Mouse (Mus musculus) central nervous system, embryonic 18 days (tissue): ENCODE results near the gene Selenoi. TPM values are rescaled to one million over a fixed set of nuclear protein-coding genes. Genes with fewer than 3 reads are reported as not detected.

Source experiments
- polyA plus RNA-seq: library from polyadenylated mRNA; depleted of rRNA; stranded (reverse); fragments of >200 nt; gene quantifications from 2 replicates; pipeline ENCODE4 v1.2.3, GENCODE M21; 2012; rRNA removed

Selenoi gene
- polyA plus RNA-seq = 48.1 and 49.8 TPM in 2 replicates

DNA sequence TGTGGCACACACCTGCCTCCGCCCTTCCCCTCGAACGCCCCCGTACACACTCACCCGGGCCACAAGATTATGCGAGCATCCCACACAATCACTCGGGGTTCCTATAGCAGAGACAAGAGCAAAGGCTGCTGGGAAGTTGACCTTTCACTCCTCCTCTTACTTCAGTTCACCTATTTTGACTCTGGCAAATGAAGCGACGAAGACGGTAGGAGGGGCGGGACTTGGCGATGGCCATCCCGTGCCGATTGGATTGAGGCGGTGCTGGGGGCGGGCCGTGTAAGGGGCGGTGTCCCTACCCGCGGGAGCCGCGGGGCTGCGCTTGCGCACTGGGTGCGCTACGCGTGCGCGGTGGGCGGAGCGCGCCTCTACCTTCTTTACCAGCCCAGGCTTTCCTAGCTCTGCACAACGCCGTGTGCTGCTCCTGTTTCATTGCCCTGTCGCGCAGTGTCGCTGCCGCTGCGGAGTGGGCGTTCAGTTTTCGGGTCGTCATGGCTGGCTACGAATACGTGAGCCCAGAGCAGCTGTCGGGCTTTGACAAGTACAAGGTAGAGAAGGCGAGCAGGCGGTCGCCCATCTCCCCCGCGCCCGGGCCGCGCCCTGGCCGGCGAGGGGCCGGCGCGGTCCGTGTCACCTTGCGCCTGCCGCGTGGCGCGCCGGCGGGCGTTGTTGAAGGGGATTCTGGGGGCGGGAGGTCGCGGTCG, at the start of gene Selenoi:
Gene Selenoi, plus strand, starts transcription at position 311 of the 701 bp plus-strand sequence.

DNA sequence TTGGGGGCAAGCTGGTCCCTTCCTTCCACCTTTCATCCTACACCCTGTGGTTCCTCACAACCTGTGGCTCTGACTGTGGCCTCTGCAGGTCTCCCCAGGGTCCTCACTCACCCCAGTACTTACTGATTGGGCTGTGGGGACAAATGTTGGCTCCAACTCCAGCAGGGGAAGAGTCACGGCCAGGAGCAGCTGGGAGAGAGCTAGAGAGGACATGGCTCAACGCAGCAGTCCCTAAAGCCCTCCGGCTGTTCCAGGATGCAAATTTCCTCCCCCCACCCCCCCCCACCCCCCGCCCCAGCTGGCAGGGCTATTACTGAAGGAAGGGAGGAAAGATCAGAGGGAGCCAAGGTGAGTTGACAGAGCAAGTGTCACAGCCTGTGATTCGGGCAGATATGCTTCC, 26.9 kb upstream of the Selenoi start, which contains the start of gene Adgrf3:
Gene Adgrf3, minus strand, starts transcription at position 230 of the 400 bp plus-strand sequence.

DNA sequence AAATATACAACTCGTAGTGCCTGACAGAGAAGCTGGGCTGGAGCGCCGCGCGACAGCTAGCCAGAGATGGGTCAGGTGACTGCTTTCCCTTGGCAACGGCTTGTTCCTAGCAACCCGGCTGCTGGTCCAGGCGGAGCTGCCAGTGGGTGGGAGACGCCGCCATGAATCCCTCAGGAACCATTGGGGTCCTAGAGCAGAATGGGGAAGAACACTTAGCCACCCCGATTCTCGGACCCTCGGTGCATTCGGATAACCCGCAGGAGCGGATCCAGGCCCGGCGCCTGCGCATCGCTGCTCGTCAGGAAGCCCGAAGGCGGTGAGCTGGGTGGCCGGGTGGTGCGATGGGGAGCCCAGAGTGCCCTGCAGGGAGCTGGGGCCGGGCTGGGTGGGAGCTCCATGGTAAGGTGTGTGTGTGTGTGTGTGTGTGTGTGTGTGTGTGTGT, 48.9 kb downstream of the Selenoi start, which contains the start of gene Drc1:
Gene Drc1, plus strand, starts transcription at position 98 of the 442 bp plus-strand sequence.

Other genes with a start within 250 kb of the Selenoi start
- gene Il6, start 219.5 kb upstream of the Selenoi start, polyA plus RNA-seq = 0.09 and 0.61 TPM in 2 replicates
- gene Tyms, start 159.0 kb upstream of the Selenoi start, polyA plus RNA-seq = 24.6 and 28.8 TPM in 2 replicates
- 12.5 and 12.9 TPM in 2 replicates for gene Garem2, start 127.4 kb upstream of the Selenoi start, polyA plus RNA-seq
- 1.8 and 2.1 TPM in 2 replicates for gene 3110082J24Rik, start 126.5 kb upstream of the Selenoi start, polyA plus RNA-seq
- gene Hadha, start 77.4 kb upstream of the Selenoi start, polyA plus RNA-seq = 60.2 and 70.9 TPM in 2 replicates
- gene Hadhb, start 77.3 kb upstream of the Selenoi start, polyA plus RNA-seq = 42.0 and 47.0 TPM in 2 replicates
- not detected in 2 replicates for gene Adgrf3, start 26.9 kb upstream of the Selenoi start, polyA plus RNA-seq
- 6.2 and 7.0 TPM in 2 replicates for gene Drc1, start 48.8 kb downstream of the Selenoi start, polyA plus RNA-seq
- gene Otof, start 229.4 kb downstream of the Selenoi start, polyA plus RNA-seq = 13.7 and 15.2 TPM in 2 replicates
- gene 1700001C02Rik, start 233.5 kb downstream of the Selenoi start, polyA plus RNA-seq = 0.67 and 0.70 TPM in 2 replicates